Mouse (Mus musculus): ENCODE results near the gene Nfatc3.

- TF ChIP-seq CTCF (IDR thresholded peaks at IDR 0.05; ENCODE audit: control insufficient read depth, insufficient read depth, insufficient read length) = no peak
- TF ChIP-seq MYOG (IDR thresholded peaks at IDR 0.05; ENCODE audit: control insufficient read depth, extremely low read depth, insufficient read length) = no peak
- no peak for TF ChIP-seq USF1 (IDR thresholded peaks at IDR 0.05; ENCODE audit: low read depth)
- no peak for TF ChIP-seq MAX (IDR thresholded peaks at IDR 0.05)
- TF ChIP-seq FOSL1 (IDR thresholded peaks at IDR 0.05; ENCODE audit: insufficient read depth, low read length, poor library complexity, severe bottlenecking) = no peak
- TF ChIP-seq CEBPB (IDR thresholded peaks at IDR 0.05; ENCODE audit: low read depth) = no peak
These were observed 18.4 kb upstream of the Nfatc3 start for GRCm38 (mm10) chr8:106040218-106040617.

Measured in C2C12 (cell line).